23 mouse cellular contexts compared by ENCODE assay signal in the genomic region with DNA sequence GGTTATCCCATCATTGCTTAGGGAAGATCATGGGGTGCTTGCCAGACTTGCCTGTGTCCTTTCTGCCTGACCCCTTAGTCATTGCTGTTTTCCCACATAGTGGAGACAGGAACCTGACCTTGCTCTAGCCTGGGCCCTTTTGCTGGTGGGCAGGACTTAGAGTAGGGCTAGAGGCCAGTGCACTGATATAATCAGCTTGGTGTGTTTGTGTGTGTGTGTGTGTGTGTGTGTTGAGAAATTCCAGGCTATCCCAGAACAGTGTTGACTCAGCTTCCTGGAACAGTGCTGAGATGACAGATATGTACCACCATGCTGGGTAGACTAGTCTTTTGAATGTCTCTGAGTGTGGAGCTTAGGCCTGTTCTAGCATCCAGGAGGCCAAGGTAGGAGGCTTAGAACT. TPM values are rescaled to one million over a fixed set of nuclear protein-coding genes. Genes with fewer than 3 reads are reported as not detected.
A peak's percentile ranks its signal among the peaks of the same experiment; 100 is the strongest.
DNase-seq lines count a peak whose midpoint lies in the region.
"Had no signal": no experiment of that assay in that cellular context is flagged by ENCODE, and none has a peak within 500 bp of the region (broad histone marks: within the 10 kb centered on the region; RNA-seq: fewer than 3 reads in every experiment).

No protein-coding gene starts in this region.

- peak; percentile 84 for DNase-seq in adrenal gland, adult 2 months
- no peak for DNase-seq in adrenal gland, postnatal 4 days (ENCODE audit: low spot score in 2 of 2)
- DNase-seq in 3T3-L1 (ENCODE audit: low read depth, low spot score) (peak; percentile 38), NIH3T3 (ENCODE audit: low read depth) (peak; percentile 61)
- DNase-seq in adrenal gland, postnatal 14 days: peak; percentile 63
- DNase-seq in spleen, postnatal 4 days (ENCODE audit: low spot score in 2 of 2): no peak
- DNase-seq in lung, postnatal 10 days: no peak
- no peak for DNase-seq in layer of hippocampus, postnatal 10 days (ENCODE audit: low spot score in 2 of 2)
- DNase-seq: cerebellum, adult 2 months; cerebellum, adult 9-11 months; cerebellum, postnatal 25 days; forebrain, postnatal 0 days; gastrocnemius, adult 2 months; gastrocnemius, postnatal 14 days; heart, adult 18-20 months; heart, postnatal 10 days; heart, postnatal 36 days; kidney, adult 11 months had no signal

RNA-seq across cellular contexts. Expression of gene Sf3a2, which starts 18.4 kb away (rescaled TPM):
- total RNA-seq in adrenal gland, adult 2 months (2021): 10 to 100 TPM; 53.6 to 58.7 TPM
- polyA plus RNA-seq in adrenal gland, adult 2 months (2012; rRNA removed): 103 and 104 TPM in 2 replicates
- total RNA-seq in adrenal gland, postnatal 4 days (2021): 10 to 100 TPM; 79.5 to 79.9 TPM
- 47.6 and 52.2 TPM in 2 replicates for total RNA-seq in adrenal gland, postnatal 14 days (2021)
- total RNA-seq in layer of hippocampus, postnatal 10 days (2021): 10 to 100 TPM; 42.9 to 45.3 TPM

RNA-seq across cellular contexts. Expression of gene Plekhj1, which starts 18.9 kb away (rescaled TPM):
- total RNA-seq in adrenal gland, adult 2 months (2021): 10 to 100 TPM; 72.2 to 83.6 TPM
- 81.1 and 102 TPM in 2 replicates for polyA plus RNA-seq in adrenal gland, adult 2 months (2012; rRNA removed)
- total RNA-seq in adrenal gland, postnatal 4 days (2021): 100 to 1,000 TPM in 1 of 2 experiments, 10 to 100 TPM in 1; 93.7 to 105 TPM
- 59.5 and 71.1 TPM in 2 replicates for total RNA-seq in adrenal gland, postnatal 14 days (2021)
- 10 to 100 TPM; 61.9 to 72.8 TPM for total RNA-seq in layer of hippocampus, postnatal 10 days (2021)

RNA-seq across cellular contexts. Expression of gene Dot1l, which starts 24.6 kb away (rescaled TPM):
- total RNA-seq in adrenal gland, adult 2 months (2021): 10 to 100 TPM; 31.7 to 80.6 TPM
- 109 and 170 TPM in 2 replicates for polyA plus RNA-seq in adrenal gland, adult 2 months (2012; rRNA removed)
- 10 to 100 TPM; 81.2 to 83.2 TPM for total RNA-seq in adrenal gland, postnatal 4 days (2021)
- total RNA-seq in adrenal gland, postnatal 14 days (2021): 82.3 and 90.7 TPM in 2 replicates
- total RNA-seq in layer of hippocampus, postnatal 10 days (2021): 10 to 100 TPM; 61.0 to 67.4 TPM

RNA-seq across cellular contexts. Expression of gene Amh, which starts 25.5 kb away (rescaled TPM):
- under 1 TPM; 0.73 to 0.95 TPM for total RNA-seq in adrenal gland, adult 2 months (2021)
- 1.7 and 2.1 TPM in 2 replicates for polyA plus RNA-seq in adrenal gland, adult 2 months (2012; rRNA removed)
- total RNA-seq in adrenal gland, postnatal 4 days (2021): 1 to 10 TPM in 1 of 2 experiments, under 1 TPM in 1; 0.79 to 1.1 TPM
- 0.74 and 0.94 TPM in 2 replicates for total RNA-seq in adrenal gland, postnatal 14 days (2021)
- 1 to 10 TPM; 2.1 to 2.5 TPM for total RNA-seq in layer of hippocampus, postnatal 10 days (2021)
- total RNA-seq: common myeloid progenitor, adult 5-6 weeks had no signal
- polyA plus RNA-seq: embryonic facial prominence, embryonic 12.5 days; forebrain, postnatal 0 days; hindbrain, embryonic 16.5 days; intestine, embryonic 15.5 days had no signal

RNA-seq across cellular contexts. Expression of gene Jsrp1, which starts 33.7 kb away (rescaled TPM):
- total RNA-seq in adrenal gland, adult 2 months (2021): 10 to 100 TPM in 1 of 2 experiments, 1 to 10 TPM in 1; 2.3 to 18.5 TPM
- 4.2 and 4.9 TPM in 2 replicates for polyA plus RNA-seq in adrenal gland, adult 2 months (2012; rRNA removed)
- 10 to 100 TPM; 12.7 to 18.4 TPM for total RNA-seq in adrenal gland, postnatal 4 days (2021)
- total RNA-seq in adrenal gland, postnatal 14 days (2021): 2.8 and 3.1 TPM in 2 replicates
- 1 to 10 TPM; 1.4 TPM for total RNA-seq in layer of hippocampus, postnatal 10 days (2021)
- total RNA-seq: common myeloid progenitor, adult 5-6 weeks had no signal
- polyA plus RNA-seq: Patski had no signal

Comparison
In these comparisons a context has a peak if more than half of its experiments do, and no peak if none do; other contexts are left out.
1. DNase-seq: peak in adrenal gland, adult 2 months (single experiment), 3T3-L1 (single experiment), NIH3T3 (single experiment) and adrenal gland, postnatal 14 days (single experiment); none in adrenal gland, postnatal 4 days (0 of 2), spleen, postnatal 4 days (0 of 2), lung, postnatal 10 days (single experiment) and layer of hippocampus, postnatal 10 days (0 of 2).